Mouse (Mus musculus) liver, adult 2 months (tissue): ENCODE measurements at regions not wholly inside any gene's neighbourhood (a gene's known extent, or its start where the extent isn't known, plus 50 kb on each side); places are given as distances from the start of the nearest gene placed in this dataset.

Experiments
- DNase-seq: peaks from one replicate; pipeline ENCODE4 v3.0.0-alpha.2; 2011; ENCODE audit warnings: low read depth, low spot score; ENCODE audit errors: extremely low read depth
- H3K27ac ChIP-seq: fragments of 200-500 bp; replicated peaks from 2 replicates; pipeline ENCODE4 v1.5.1; 2012; ENCODE audit warnings: low read depth, mild to moderate bottlenecking, control low read depth, inconsistent platforms, low read length; ENCODE audit not compliant: insufficient read depth
- H3K27me3 ChIP-seq: fragments of 200-500 bp; 2 replicates; pipeline ENCODE4 v1.6.1; 2012; ENCODE audit warnings: mild to moderate bottlenecking, moderate library complexity, low read length, inconsistent platforms; ENCODE audit not compliant: control insufficient read depth, insufficient read depth
- H3K36me3 ChIP-seq: fragments of 200-500 bp; 2 replicates; pipeline ENCODE4 v1.6.1; 2012; ENCODE audit warnings: low read length, inconsistent platforms; ENCODE audit not compliant: control insufficient read depth, insufficient read depth
- H3K4me1 ChIP-seq: fragments of 200-500 bp; 2 replicates; pipeline ENCODE4 v1.6.1; 2011; ENCODE audit warnings: low read length; ENCODE audit not compliant: control insufficient read depth, insufficient read depth
- H3K4me3 ChIP-seq: fragments of 200-500 bp; 2 replicates; pipeline ENCODE4 v1.5.1; 2011; ENCODE audit warnings: low read depth, mild to moderate bottlenecking, control low read depth, low read length, moderate library complexity; ENCODE audit not compliant: insufficient read depth
- H3K79me2 ChIP-seq: fragments of 200-500 bp; 2 replicates; pipeline ENCODE4 v1.6.1; 2012; ENCODE audit warnings: inconsistent platforms, mild to moderate bottlenecking, low read length, moderate library complexity; ENCODE audit not compliant: control insufficient read depth, insufficient read depth
- H3K9ac ChIP-seq: fragments of 200-500 bp; 2 replicates; pipeline ENCODE4 v1.6.1; 2012; ENCODE audit warnings: low read depth, mild to moderate bottlenecking, control low read depth, inconsistent platforms, low read length
- CTCF ChIP-seq: fragments of 200-500 bp; IDR thresholded peaks from 2 replicates; pipeline ENCODE4 v1.5.1; 2011; ENCODE audit warnings: low read depth, low read length, control low read depth
- POLR2A ChIP-seq: fragments of 200-500 bp; IDR thresholded peaks from 2 replicates; pipeline ENCODE4 v1.6.1; 2011; ENCODE audit warnings: low read length, control low read depth; ENCODE audit not compliant: insufficient read depth; ENCODE audit errors: extremely low read depth
- WGBS: fragments of 180-500 bp; shearing (Covaris S2); methylation state at CpG from one replicate; pipeline ENCODE4 v1.1.7; 2018; 5-methylcytosine and 5-hydroxymethylcytosine counted together

DNA sequence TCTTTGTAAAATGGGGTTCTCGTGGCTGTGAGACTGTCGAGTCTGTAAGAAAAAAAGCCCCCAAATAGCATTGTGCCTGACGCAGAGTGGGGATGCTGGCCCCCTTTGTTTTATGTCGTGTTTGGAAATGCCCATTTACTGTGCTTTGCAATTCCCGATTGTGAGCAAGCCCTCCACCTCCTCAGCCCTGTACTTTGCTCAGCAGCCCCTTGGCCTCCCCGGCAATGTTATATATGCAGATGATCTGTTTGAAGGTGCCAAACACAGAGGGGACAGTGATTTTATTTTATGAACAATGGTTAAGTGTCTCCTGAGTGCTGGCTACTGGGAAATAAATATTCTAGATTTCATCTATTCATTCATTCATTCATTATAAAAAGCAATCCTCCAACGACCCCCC lies 477.6 kb downstream of the Prss52 start:
- TF ChIP-seq CTCF (no peak), POLR2A (no peak)
- Histone ChIP-seq H3K36me3 (no peaks in the 10 kb centered on the region), H3K27me3 (no peaks in the 10 kb centered on the region; the same call in 1 of the 2 replicates), H3K4me3 (no peak overlapping the region), H3K79me2 (no peaks in the 10 kb centered on the region), H3K4me1 (no peaks in the 10 kb centered on the region), H3K9ac (no peak overlapping the region), H3K27ac (no peak overlapping the region)
- no peak for DNase-seq
- WGBS, result 36% methylated on average over 7 of the region's 7 CpGs

DNA sequence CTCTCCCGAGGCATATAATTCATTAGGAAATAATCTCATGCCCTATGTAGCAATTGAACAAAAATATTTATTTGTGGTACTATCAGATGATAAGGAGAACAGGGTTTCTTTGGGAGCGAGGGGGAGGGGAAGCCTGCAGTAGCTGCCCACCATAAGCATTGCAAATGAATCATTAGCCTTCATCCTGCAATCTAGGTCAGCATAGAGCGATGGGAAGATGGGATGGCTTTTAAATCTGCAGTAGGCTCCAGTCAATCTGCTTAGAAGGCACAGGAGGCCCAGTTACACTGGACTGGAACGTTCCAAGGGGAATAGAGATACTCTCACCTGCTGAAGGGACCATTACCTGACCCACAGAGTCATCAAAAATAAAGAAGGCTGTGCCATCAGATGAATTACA lies 478.7 kb downstream of the Prss52 start:
- no peak overlapping the region for H3K9ac ChIP-seq
- no peaks in the 10 kb centered on the region for H3K79me2 ChIP-seq
- H3K27ac ChIP-seq, result no peak overlapping the region
- H3K36me3 ChIP-seq, result no peaks in the 10 kb centered on the region
- TF ChIP-seq CTCF (no peak), POLR2A (no peak)
- H3K27me3 ChIP-seq, result peaks cover 8% of the 10 kb centered on the region
- H3K4me1 ChIP-seq, result peaks cover 6% of the 10 kb centered on the region; the same call in 1 of the 2 replicates
- DNase-seq, result no peak
- no peak overlapping the region for H3K4me3 ChIP-seq
- WGBS, result 47% methylated on average over 4 of the region's 4 CpGs

DNA sequence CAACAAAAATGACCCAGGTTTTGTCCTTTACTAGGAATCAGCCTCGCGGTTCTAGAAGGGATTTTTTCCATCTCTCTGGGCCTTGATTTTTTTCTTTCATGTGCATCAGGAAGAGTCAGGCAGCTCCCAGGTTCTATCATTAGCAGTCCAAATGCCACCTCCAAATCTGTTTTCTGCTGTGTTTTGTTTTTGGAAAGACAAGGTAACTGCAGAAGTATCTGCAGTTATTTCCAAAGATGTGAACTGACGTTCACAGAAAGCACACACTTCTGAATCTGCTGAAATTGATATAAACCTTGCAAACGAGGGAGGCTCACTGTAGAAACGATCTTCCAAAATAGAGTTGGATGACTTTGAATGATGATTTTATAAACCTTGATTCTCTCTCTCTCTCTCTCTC lies 480.1 kb downstream of the Prss52 start:
- no peak for DNase-seq
- H3K27ac ChIP-seq, result no peak overlapping the region
- peaks cover 6% of the 10 kb centered on the region; the same call in 1 of the 2 replicates for H3K4me1 ChIP-seq
- 67% methylated on average over 5 of the region's 5 CpGs for WGBS
- peaks cover 11% of the 10 kb centered on the region for H3K27me3 ChIP-seq
- no peak overlapping the region for H3K9ac ChIP-seq
- H3K79me2 ChIP-seq, result no peaks in the 10 kb centered on the region
- no peak overlapping the region for H3K4me3 ChIP-seq
- H3K36me3 ChIP-seq, result no peaks in the 10 kb centered on the region
- TF ChIP-seq POLR2A (no peak), CTCF (no peak)

DNA sequence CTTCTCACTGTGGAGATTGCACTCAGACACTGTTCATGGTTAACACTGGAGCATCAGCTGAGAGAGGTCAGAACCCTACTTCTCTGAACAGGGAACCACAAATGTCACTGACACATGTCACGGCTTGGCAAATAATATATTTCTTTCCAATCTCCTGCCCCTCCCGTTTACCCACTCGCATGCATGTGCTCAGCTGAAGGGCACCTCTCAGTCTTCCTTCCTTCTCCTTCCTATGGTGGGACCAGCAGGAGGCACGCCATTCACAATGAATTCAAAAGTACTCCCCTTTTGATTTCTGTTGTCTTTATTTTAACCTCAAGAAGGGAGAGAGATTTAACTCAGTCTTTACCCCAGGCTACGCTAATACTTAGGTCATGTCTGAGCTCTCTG lies 481.0 kb downstream of the Prss52 start:
- no peak overlapping the region for H3K4me3 ChIP-seq
- DNase-seq, result no peak
- 24% methylated on average over 5 of the region's 5 CpGs for WGBS
- no peak for TF ChIP-seq CTCF
- no peak for TF ChIP-seq POLR2A
- H3K9ac ChIP-seq, result no peak overlapping the region
- H3K4me1 ChIP-seq, result peaks cover 6% of the 10 kb centered on the region; the same call in 1 of the 2 replicates
- H3K79me2 ChIP-seq, result no peaks in the 10 kb centered on the region
- peaks cover 16% of the 10 kb centered on the region for H3K27me3 ChIP-seq
- no peak overlapping the region for H3K27ac ChIP-seq
- no peaks in the 10 kb centered on the region for H3K36me3 ChIP-seq

DNA sequence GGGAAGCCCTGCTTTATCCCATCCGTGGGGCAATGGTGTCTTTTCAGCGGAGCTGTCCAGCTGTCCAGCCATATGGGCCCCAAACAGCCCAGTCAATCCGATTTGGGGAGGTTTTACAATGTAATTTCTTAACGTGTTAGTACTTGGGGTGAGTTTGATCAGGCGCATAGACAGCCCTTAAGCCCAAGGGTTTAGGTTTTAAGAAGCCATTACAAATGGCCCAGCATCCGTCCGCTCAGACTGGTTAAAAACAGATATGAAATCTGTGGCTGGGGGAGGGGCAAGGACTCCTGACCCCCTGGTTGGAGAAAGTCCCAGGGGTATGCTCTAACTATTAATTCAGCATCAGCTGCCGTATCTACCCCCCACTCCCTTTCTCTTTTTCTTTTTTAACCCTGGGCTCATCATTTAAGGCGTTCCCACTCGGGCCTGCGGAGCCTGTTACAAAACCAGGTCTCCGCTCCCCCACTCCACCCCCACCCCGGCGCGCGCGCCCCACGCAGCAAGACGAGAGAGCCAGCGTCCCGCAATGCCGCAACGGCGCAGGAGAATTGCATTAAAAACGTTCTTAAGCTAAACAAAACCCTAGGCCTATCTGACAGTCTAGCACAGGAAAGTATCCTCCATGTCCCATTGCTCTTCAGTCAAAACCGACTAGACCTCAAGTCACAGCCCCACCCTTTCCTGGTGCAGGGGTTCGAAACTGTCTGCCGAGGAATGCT lies 481.5 kb downstream of the Prss52 start:
- Histone ChIP-seq H3K79me2 (no peaks in the 10 kb centered on the region), H3K4me3 (no peak overlapping the region), H3K4me1 (peaks cover 6% of the 10 kb centered on the region; the same call in 1 of the 2 replicates), H3K9ac (no peak overlapping the region), H3K27me3 (peaks cover 20% of the 10 kb centered on the region), H3K36me3 (no peaks in the 10 kb centered on the region), H3K27ac (no peak overlapping the region)
- 12% methylated on average over 28 of the region's 28 CpGs for WGBS
- TF ChIP-seq CTCF (no peak), POLR2A (no peak)
- no peak for DNase-seq

DNA sequence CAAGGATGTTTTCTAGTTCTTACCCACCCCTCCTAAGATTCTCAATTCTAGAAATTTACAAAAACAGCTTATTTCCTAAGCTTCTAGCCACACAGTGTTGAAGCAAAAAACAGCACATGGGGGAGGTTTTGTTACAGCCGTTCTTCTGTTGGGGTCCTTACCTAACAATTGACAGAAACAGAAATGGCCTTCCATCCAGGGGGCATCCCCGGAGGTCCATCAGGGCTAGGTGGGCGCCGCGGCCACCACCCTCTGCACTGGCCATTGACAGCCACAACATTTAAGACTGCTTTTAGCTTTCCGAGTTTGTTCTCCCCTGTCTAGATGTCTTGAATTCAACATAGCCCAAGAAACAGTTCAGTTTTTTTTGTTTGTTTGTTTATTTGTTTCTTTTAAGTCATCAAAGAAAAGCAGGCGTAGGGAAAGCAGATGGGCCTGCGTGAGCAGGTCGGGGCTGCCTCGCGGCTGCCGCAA lies 482.3 kb downstream of the Prss52 start:
- H3K27me3 ChIP-seq, result peaks cover 23% of the 10 kb centered on the region
- no peak overlapping the region for H3K9ac ChIP-seq
- no peaks in the 10 kb centered on the region for H3K36me3 ChIP-seq
- no peaks in the 10 kb centered on the region for H3K79me2 ChIP-seq
- H3K4me3 ChIP-seq, result no peak overlapping the region
- no peak for DNase-seq
- TF ChIP-seq CTCF (no peak), POLR2A (no peak)
- WGBS, result 13% methylated on average over 12 of the region's 12 CpGs
- H3K27ac ChIP-seq, result no peak overlapping the region
- peaks cover 6% of the 10 kb centered on the region; the same call in 1 of the 2 replicates for H3K4me1 ChIP-seq
